Mouse (Mus musculus) heart, postnatal 4 days (tissue): ENCODE results near the gene Ankrd27. TPM values are rescaled to one million over a fixed set of nuclear protein-coding genes. Genes with fewer than 3 reads are reported as not detected.

Source experiments
- total RNA-seq, 2 experiments: library from RNA; stranded (reverse); gene quantifications; 2 replicates each; pipeline ENCODE4 v1.2.3; 2021

The Ankrd27 gene
- total RNA-seq, 2 experiments from 2014 or later = 12.1 to 15.2 TPM

Other genes starting within 250 kb of the Ankrd27 start
- 1 to 10 TPM; 4.6 to 4.7 TPM for gene Faap24, start 189.4 kb upstream of the Ankrd27 start, total RNA-seq
- gene Cep89, start 189.2 kb upstream of the Ankrd27 start, total RNA-seq = 10 to 100 TPM; 26.4 to 26.6 TPM
- gene Slc7a9, start 137.4 kb upstream of the Ankrd27 start, total RNA-seq = not detected
- gene Tdrd12, start 48.5 kb upstream of the Ankrd27 start, total RNA-seq = 1 to 10 TPM; 1.0 to 1.3 TPM
- 10 to 100 TPM; 81.1 to 85.6 TPM for gene Nudt19, start 29.9 kb upstream of the Ankrd27 start, total RNA-seq
- gene Rgs9bp, start 662 bp upstream of the Ankrd27 start, total RNA-seq = under 1 TPM; 0.09 to 0.14 TPM
- gene Pdcd5, start 61.3 kb downstream of the Ankrd27 start, total RNA-seq = 100 to 1,000 TPM; 130 to 142 TPM
- 10 to 100 TPM; 10.3 to 11.9 TPM for gene Dpy19l3, start 168.2 kb downstream of the Ankrd27 start, total RNA-seq
- gene Zfp507, start 216.8 kb downstream of the Ankrd27 start, total RNA-seq = 10 to 100 TPM; 23.8 to 26.0 TPM